Mouse (Mus musculus) embryonic fibroblast, embryonic 13.5 days (primary cell): Measurements from ENCODE around the gene Nrg3.

Source experiments
- CTCF ChIP-seq: IDR thresholded peaks from 2 replicates; pipeline ENCODE4 v1.5.1; 2011; ENCODE audit warnings: mild to moderate bottlenecking, control low read depth, low read length, moderate library complexity, borderline replicate concordance; ENCODE audit not compliant: insufficient read depth
- POLR2A ChIP-seq: IDR thresholded peaks from 2 replicates; pipeline ENCODE4 v1.6.1; 2011; ENCODE audit warnings: low read depth, mild to moderate bottlenecking, control low read depth, low read length, moderate library complexity

- TF ChIP-seq CTCF (no peak), POLR2A (no peak)
Observed at GRCm38 (mm10) chr14:38444788-38445187, 1028.1 kb downstream of the Nrg3 start.
